Mouse (Mus musculus) embryo, embryonic 11.5 days (tissue): ENCODE results near the gene Adcy7.

ENCODE experiments used
- DNase-seq: peaks from one replicate; pipeline ENCODE4 v3.0.0-alpha.2; 2012; ENCODE audit warnings: low read depth, low spot score

The Adcy7 gene

GRCm38 (mm10) chr8:88272231-88273050 lies at the start of gene Adcy7:
TSS of gene Adcy7 (plus strand) at chr8:88272403.
- DNase-seq = no peak

DNA sequence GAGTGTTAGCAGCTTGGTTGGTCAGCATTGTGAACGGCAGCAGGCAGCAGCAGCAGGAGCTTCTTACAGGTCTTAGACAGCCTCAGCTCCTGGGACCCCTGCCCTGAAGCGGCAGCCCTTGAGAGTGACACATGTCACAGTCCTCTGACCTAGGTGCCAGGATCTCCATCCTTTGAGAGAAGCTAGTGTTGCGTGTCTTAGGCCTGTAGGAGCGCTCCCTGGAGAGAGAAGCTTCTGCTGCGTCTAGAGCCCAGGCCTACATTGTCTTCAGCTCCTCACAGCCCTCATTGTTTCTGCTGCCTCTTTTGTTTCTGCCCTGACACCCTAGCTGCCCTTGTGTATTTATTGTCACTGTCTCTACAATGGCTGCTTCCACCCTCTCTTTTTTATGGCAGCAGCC lies 46.8 kb upstream of the Adcy7 start:
- DNase-seq = no peak

GRCm38 (mm10) chr8:88227851-88228250 lies 44.4 kb upstream of the Adcy7 start:
- no peak for DNase-seq

- no peak for DNase-seq
Observed at GRCm38 (mm10) chr8:88228286-88228685, 43.9 kb upstream of the Adcy7 start.

- DNase-seq = no peak
Observed at GRCm38 (mm10) chr8:88228800-88229199, 43.4 kb upstream of the Adcy7 start.

DNA sequence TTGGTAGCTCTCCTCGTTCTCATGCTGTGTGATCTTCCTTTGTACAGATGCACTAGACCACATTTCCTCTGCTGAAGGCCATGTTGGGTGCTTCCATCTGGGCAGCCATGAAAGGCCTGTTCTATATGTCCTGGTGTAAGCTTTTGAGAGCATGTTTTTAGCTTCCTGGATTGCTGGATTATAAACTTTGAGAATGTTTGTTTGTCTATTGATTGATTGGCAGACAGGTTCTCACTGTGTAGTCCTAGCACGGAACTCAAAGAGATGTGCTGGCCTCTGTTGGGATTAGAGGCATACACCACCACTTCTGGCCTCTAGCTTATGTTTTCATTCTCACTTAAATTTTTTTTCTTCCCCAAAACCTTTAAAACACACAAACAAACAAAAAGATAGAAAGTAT lies 35.5 kb upstream of the Adcy7 start:
- DNase-seq = no peak

GRCm38 (mm10) chr8:88237606-88238005 lies 34.6 kb upstream of the Adcy7 start:
- DNase-seq = no peak

DNA sequence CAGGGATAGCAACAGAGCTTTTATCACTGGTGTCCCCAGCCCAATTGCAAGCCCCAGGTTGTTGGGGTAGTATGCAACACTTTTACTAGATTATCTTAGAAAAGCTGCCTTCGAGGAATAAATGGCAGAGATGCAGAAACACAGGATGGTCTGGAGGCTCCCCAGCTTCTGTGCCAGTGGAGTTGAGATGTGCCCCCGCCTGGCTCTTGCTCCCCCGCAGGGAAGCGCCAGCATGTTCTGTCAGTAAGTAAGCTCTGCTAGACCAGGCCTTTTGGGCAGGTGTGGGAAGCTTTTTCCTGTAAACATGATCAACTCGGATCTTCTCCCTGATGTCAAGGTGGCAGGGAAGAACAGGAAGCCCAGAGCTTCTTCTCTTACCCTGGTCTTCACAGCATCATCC lies 32.9 kb upstream of the Adcy7 start:
- no peak for DNase-seq

DNA sequence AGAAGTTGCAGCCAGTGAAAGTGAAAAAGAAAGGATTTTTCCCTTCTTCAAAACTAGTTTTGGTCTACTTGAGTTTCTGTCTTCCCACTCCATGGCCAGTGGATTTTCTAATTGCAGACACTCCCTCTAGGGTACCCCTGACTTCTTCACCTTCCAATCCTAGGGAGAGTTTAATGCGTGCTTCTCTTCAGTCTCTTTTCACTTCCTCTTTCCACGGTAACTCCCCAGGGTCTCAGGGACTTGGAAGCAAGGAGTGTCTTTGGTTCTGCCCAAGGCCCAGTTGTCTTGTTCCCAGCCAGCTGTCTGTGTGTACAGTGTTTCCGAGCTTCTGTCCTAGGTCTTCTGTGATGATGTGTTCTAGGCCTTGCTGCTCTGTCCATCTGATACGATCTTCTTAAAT lies 30.3 kb upstream of the Adcy7 start:
- DNase-seq = no peak

GRCm38 (mm10) chr8:88244298-88244697 lies 27.9 kb upstream of the Adcy7 start:
- no peak for DNase-seq

- no peak for DNase-seq
Observed at GRCm38 (mm10) chr8:88252791-88253190, 19.4 kb upstream of the Adcy7 start.

DNA sequence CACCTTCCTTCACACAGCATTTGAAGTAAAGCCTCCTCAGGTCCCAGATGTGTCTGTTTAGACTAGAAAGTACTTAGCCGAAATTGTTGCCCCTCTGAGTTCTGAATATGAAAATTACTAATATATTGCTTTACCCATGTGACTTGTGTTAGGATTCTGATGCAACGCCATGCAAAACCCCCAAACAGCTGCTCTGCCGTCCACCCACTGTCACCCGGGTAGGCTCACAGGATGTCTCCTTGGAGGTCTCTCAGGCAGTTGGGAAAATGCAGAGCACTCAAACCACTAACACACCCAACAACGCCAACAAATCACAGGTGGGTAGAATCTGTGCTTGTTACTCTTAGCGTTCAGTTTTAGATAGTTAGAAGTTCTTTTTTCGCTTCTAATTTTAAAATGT lies 17.2 kb upstream of the Adcy7 start:
- no peak for DNase-seq

GRCm38 (mm10) chr8:88258024-88258423 lies 14.2 kb upstream of the Adcy7 start:
- no peak for DNase-seq

- DNase-seq = no peak
Observed at GRCm38 (mm10) chr8:88258544-88258943, 13.7 kb upstream of the Adcy7 start.

DNA sequence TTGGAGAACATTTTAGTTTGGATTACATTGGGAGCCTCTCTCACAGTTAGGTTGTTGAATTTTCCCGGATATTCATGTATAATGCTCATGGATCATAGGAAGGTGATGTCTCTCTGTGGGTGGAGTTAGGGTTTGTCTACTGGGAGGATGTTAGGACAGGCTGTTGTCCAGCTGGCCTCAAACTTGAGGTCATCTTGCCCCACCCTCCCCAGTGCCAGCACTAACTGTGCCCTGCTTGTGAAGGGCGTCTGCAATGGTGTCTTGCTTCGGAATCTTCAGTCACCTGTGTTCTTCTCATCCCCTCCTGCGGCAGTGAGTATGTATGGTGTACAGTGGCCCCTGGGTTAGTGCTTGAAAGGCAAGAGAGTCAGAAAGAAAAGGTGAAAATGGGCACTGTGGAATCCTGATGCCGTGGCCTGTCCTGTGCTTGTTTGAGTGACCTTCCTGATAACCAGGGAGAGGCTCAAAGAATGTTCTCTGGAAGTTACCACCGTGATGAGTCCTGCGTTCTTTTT lies 11.7 kb upstream of the Adcy7 start:
- no peak for DNase-seq

GRCm38 (mm10) chr8:88262831-88263635 lies 9.2 kb upstream of the Adcy7 start:
- DNase-seq = no peak

DNA sequence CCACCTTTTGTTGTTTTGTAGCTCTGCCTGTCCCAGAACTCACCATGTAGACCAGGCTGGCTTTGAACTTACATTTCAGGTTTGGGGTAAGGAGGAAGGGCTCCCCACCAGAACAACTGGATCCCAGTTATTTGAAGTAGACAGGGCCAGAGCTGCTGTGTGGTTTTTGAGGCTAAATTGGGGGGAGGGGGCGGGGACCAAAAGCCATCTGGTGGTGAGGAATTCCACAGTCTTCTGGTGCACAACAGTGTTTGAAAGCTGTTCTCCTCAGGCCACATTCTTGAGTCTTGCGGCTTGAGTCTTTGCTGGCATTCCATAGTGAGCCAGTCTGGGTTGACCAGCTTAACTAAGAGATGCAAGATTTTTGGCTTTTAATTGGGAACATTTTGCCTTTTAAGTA lies 6.7 kb upstream of the Adcy7 start:
- peak; percentile 43 for DNase-seq

GRCm38 (mm10) chr8:88266170-88266800 lies 5.9 kb upstream of the Adcy7 start:
- peak; percentile 60 for DNase-seq

DNA sequence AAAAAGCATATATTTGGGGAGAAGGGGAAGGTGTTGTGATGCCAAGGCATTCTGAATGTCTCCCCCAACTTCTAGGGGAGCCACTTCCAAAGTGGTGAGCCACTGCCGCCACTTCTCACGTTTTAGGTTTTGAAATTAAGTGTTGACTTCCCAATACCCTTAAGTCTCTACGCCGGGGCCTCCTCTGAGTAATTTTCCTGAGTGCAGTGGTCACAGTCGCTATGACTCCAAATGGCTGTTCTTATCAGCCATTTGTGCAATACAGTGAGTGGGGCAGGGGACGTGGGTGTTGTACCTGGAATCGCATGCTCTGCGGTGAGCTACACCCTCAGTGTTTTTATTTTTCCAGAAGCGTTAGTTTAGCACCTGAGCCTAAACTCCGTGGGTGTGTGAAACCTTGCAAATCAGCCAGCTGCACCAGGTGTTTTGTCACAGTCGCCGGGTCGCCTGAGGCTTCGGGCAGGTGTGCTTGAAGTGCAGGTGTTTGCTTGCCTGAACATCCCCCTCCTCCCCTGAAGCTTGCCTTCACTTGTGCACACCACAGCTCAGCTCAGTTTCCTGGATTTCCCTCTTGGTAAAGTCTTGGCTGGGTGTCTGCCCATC lies 5.3 kb upstream of the Adcy7 start:
- DNase-seq = no peak

DNA sequence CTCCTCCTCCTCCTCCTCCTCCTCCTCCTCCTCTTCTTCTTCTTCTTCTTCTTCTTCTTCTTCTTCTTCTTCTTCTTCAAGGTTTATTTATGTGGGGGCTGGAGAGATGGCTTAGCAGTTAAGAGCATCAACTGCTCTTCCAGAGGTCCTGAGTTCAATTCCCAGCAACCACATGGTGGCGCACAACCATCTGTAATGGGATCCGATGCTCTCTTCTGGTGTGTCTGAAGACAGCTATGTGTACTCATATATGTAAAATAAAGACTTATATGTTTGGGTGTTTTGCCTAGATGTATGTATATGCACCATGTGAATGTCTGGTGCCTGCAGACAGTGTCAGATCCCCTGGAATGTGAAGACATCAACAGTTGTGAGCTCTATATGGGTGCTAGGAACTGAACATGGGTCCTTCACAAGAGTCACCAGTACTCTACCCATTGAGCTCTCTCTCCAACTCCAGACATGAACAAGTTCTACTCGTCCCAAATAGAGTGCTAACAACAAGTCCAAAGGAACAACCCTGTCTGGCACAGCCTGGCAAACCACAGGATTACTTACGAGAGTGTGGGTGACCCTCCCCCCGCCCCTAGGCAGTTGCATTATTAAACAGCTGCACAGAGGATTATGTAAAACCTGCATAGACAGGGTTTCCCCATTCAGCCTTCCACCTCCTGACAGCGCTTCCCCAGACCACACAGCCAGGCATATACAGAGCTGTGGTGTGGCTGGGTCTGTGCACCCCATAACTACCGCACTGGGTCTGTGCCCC lies 2.9 kb upstream of the Adcy7 start:
- no peak for DNase-seq

DNA sequence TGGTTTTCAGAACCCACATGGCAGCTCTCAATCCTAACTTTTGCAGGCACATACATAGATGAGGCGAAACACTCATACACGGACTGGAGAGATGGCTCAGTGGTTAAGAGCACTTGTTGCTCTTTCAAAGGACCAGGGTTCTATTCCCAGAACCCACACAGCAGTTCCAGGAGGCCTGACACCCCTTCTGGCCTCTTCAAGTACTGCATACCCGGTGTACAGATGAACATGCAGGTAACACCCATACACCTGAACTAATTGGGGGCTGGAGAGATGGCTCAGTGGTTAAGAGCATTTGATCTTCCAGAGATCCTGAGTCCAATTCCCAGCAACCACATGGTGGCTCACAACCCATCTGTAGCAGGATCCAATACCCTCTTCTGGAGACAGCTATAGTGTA lies 2.1 kb upstream of the Adcy7 start:
- no peak for DNase-seq
